Mouse (Mus musculus): Measurements from ENCODE around the gene Sbno2.

Gene Sbno2

DNA sequence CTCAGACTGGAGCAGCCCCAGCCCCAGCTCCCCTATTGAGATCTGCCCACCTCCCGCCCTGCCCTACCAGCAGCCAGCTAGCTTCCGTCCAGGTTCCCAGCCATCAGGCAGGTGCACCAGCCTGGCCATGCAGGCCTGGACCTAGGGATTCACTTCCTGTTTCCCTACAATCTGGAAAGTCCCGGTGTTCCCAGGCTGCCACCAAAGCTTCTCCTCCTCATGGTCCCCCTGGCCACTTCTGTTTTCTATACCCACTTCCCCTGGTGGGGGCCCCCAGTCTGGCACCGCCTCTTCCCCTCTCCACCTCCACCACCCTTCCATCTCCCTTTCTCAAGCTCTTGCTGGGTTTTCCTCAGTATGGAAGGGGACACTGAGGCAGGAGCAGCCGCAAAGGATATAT lies at the start of gene Sbno2:
TSS of gene Sbno2 (minus strand) at position 112 of the 400 bp plus-strand sequence.
- no peak for DNase-seq (ENCODE audit: extremely low spot score, low spot score)

DNA sequence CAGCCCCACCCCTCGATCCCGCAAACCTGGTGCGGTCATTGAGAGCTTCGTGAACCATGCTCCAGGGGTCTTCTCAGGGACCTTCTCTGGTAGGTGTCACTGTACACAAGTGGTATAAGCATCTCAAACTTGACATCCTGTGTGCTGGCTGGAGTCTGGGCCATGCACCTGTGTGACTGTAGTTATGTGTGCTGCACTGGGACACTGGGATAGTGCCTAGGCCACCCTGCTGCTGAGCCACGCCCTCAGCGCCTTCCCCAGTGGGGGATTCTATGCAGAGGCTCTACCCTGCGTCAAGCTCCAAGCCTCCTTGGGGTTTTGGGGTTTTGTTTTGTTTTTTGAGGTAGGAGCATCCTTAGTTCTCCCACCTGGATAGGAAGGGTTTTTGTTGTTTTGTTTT lies 49.0 kb upstream of the Sbno2 start:
- no peak for DNase-seq (ENCODE audit: extremely low spot score, low spot score)

DNA sequence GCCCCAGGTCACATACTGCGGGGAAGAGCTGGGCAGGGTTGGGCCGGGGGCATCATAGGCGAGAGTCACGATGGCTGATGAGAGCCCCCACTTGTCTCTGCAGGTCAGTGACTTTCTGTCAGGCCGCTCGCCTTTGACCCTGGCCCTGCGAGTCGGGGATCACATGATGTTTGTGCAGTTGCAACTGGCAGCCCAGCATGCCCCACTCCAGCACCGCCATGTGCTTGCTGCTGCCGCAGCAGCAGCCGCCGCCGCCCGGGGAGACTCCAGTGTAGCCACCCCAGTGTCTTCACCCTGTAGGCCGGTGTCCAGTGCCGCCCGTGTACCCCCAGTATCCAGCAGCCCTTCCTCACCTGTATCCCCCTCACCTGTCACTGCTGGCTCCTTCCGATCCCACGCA lies 48.3 kb upstream of the Sbno2 start:
- DNase-seq (ENCODE audit: extremely low spot score, low spot score): no peak

DNA sequence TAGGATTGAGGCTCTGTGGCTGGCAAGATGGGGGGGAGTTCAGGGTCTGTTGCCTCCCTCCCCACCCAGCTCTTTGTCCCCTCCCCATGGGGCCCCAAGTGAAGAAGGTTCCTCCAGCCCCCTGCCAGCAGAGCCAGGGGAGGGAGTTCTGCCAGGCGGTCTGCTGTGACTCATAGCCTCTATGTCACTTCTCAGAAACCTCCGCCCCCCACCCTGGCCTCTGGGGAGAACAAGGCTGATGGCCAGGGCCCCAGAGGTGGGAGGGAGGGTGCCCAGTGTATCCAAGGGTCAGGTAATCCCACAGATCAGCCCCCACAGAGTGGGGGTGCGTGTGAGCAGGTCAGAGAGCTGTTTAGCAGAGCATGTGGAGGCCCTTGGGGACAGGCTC lies 47.5 kb upstream of the Sbno2 start:
- no peak for DNase-seq (ENCODE audit: extremely low spot score, low spot score)

DNA sequence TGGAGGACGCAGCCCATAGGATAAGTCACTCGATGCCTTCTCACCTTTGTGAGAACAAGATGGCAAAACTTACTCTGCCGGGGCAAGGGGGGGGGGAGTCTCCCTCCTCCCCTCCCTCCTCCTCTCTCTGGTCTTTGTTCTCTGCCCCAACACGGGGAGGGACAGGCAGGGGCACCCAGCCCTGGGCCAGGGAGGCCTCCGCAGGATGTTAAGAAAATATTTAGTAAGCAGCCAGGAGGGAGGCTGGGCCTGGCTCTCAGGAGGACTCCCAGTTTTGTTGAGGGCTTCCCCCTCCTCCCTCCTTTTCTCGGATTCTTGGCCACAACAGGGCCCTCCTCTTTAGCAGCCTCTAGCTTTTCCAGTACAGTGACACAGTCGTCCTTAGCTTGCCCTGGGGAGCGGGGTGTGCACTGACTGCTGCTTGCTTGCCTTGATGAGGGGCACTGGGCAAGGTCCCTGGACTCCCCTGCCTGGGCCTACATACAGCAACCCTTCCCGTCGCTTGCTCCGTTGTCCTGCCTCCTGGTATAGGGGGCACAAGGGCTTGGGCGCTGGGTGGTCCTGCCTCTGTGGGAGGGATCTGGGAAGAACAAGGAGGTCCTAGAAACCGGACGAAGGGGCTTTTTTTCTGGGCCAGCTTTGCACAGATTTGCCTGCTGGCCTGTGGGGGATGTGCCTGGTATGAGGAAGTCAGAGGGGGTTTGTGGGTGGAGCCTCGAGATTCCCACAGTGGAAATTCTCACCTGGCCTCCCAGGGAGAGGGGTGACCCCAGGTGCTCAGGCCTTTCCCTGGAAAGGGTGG lies 46.9 kb upstream of the Sbno2 start:
- no peak for DNase-seq (ENCODE audit: extremely low spot score, low spot score)

DNA sequence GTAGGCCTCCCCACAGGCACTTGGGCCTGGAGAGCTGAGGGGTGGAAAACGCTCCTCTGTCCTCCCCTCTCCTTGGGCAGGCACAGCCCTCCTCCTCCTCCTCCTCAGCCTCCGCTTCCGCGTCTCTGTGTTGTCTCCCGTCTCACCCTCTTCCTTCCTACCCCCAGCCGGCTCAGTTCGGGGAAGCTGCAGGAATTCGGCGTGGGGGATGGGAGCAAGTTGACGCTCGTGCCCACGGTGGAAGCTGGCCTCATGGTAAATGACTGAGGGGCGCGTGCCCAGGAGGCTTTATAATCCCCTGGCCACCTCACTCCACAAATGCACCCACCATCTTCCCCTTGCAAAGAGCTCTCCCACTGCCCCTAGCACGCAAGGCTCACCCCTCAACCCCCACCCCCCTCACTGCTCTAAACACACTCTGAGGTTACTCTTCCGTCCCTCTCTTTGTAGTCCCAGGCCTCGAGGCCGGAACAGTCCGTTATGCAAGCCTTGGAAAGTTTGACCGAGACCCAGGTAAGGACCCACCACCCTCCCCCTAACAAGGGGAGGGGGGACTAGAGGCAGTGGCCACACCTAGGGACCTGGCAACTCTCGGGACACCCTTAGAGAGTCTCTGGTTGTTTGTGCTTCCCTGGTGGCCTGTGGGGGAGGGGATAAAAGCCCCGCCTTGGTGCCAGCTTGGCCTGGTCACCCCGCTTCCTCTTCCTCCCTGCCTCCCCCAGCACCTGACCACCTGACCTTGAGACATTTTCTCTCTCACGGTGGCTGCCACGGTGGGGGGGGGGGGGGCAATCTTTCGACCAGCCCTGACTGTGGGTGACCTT lies 46.1 kb upstream of the Sbno2 start:
- peak; percentile 66 for DNase-seq (ENCODE audit: extremely low spot score, low spot score)

DNA sequence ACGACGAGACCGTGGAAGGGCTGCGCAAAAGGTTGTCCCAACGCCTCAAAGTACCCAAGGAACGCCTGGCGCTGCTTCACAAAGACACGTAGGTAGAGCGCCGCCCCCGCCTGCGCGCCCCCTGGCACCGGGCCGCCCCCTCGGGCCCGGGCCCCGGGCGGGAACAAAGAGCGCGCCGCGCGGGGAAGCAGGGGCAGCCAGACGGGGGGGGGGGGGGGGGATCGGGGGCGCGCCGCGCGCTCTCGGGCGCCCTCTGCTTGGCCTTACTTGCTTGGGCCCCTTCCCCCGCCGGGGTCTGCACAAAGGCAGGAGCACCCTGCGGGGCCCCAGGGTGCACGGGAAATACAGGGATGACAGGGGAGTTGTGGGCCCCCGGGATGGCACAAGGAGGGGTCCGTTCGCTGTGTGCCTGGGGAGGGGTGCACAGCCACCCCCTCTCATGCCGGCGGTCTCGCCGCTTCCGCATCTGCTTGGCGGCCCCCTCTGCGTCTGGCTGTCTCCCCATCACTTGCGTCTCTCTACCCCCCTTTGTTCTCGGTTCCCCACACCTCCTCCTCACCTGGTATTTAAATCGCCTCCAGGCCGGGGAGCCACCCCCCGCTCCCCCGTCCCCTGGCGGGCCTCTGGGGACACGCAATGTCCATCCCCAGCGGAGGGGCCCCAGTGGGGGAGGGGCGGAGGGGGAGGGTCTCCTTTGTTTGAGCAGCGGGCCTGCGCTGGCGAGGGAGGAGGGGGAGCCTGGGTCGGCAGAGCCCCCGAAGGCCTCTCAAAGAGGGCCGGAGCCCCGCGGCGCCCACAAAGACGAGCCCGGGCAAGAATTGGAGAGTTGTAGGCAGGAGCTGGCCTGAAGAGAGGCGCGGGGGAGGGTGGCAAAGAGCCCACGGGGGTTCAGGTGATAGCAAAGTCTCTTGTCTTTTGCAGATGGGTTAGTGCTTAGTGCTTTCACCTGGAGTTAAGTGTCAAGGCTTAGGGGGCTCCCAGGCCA lies 45.1 kb upstream of the Sbno2 start:
- DNase-seq (ENCODE audit: extremely low spot score, low spot score): peak; percentile 93

DNA sequence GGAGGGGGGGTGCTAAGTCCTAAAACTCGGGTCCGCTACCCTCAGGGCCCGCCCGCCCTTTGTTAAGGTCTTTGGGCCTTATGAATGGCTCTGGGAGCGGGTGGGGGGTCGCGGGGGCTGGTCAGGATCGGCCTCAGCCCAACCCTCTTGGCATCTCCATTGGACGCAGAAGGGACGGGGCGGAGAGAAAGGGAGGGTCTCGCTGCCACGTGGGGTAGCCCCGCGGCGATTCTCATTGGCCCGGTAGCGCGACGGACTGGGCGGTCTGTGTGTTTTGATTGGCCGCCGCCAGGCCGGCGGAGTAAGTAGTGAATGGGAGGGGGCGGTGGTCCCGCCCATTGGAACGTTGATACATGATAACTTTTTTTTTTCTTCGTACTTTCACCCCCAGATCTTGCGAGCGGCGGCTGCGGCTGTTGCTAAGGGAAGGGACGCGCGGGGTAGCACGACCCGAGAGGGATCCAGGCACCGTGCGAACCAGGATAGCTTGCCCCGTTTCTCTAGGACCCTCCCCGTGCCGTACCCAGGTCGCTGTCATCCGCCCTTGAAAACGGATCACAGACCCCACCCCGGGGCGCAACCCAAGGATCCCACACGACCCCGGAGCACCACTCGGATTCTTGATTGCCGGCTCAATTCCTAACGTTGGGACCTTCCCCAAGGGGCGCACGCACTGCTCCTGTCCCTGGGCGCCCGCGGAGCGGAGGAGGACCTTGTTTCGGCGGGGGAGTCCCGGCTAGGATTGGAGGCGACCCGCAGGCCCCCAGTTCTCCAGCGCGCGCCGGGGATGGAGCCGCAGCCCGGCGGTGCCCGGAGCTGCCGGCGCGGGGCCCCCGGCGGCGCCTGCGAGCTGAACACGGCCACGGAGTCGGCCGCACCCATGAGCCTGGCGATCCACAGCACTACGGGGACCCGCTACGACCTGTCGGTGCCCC lies 44.2 kb upstream of the Sbno2 start:
- peak; percentile 98 for DNase-seq (ENCODE audit: extremely low spot score, low spot score)

DNA sequence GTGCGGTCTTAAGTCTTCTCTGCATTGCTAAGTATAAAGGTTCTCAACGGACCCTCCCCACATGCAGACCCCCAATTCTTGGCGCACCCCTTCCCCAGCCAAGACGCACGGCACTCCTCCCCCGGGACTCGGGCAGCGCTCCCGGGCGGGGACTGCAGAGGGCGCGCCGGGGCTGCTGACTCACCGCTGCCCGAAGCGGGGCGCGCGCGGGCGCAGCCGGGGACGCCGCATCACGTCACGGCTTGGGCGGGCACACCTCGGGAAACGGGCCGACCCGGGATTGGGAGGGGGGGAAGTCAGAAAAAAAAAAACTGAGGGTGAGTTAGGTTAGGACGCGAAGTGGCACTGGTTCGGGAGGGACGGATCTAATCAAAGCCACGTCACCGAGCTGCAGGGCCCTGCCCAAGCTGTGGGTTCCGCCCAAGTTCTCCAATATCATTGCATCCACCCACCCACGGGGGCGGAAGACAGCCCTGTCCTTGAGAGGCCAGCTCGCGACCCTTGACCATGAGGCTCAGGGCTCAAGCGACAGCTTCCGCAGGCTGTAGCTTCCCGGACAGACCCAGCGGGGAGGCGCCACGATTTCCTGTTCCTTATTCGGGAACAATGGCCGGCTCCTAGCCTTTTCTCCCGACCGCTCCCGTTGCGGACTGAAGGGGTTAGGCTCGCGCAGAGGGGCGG lies 43.4 kb upstream of the Sbno2 start:
- DNase-seq (ENCODE audit: extremely low spot score, low spot score): no peak

DNA sequence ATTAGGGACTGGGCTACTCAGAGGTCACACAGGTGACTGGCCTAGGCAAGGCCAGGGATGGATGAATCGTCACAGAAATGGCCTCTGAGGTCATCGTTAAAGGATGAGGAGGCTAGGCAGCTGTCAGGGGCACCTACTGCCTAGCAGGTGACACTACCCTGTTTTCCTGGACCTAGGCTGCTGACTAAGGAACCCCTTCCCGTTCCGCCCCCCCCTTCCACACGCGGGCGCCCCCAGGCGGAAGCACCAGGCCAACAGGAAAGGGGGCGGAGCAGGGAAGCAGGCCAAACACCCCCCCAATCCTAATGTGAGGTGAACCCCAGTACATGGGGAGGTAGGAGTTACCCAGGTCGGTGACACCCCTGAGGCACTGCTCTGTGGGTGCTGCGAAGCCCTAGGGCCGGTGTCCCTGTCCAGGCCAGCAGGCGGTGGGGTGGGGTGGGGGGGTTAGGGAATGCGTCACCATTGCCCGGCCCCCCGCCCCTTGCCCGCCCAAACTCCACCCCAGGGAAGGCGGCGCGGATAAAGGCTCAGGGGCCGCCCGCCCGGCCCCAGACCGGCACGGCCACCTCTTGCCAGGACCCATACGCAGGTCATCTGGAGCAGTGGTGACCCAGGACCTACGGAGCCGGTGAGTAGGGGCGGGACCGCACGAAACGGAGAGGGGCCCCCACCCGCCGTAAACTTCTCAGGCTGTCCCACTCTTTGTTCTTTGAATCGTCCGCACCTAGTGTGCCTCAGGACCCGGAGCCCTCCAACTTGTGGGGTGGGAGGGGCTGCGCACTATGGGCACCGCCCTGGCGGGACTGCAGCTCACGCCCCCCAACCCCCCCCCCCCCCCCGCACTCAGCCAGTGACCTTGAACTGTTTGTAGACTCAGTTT lies 42.6 kb upstream of the Sbno2 start, which contains the start of gene Midn:
TSS of gene Midn (plus strand) at position 554 of the 883 bp plus-strand sequence.
- peak; percentile 93 for DNase-seq (ENCODE audit: extremely low spot score, low spot score)

DNA sequence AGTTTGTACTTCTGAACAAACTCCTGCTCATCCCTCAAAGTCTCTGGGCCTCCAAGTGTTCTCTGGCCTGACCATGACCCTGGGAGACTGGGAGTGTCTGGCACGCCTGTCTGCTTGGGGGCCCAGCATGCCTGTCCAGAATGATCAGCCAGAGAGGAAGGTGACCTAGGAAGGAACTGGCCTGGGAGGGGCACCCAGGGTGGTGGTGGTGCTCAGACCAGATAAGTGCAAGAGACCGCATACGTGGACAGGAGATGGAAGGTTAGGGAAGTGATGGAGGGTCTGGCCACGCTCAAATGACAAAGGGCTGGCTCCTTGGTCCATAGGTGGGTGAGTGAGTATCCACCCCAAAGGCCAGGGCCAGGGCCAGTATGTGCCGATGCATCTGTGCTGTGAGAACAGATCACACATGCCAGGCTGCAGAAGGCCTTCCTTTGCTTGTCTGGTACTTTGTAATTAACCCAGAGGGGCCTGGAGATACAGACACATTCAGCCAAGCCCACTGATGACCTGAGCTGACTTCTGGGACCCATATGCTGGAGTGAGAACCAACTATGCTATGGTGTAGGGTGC lies 41.9 kb upstream of the Sbno2 start:
- no peak for DNase-seq (ENCODE audit: extremely low spot score, low spot score)

DNA sequence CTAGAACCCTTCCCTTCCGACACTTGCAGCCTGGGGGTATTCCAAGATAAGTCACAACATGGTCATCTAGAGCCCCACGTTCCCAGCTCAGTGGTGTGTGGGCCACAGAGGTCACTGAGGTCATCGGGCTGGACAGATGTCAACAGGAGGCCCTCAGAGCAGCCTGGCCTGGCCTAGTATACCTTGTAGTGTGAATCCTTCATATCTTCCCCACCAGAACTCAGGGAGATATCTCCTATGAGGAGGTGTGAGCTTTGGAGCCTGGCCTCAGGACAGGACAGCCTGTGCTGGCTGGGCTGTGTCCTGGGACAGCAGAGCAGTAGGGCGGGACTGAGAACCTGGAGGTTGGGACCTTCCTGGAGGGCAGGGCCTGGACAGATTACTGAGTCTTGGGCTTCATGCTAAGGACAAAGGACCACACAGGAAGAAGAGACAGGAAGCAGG lies 41.2 kb upstream of the Sbno2 start:
- DNase-seq (ENCODE audit: extremely low spot score, low spot score): no peak

DNA sequence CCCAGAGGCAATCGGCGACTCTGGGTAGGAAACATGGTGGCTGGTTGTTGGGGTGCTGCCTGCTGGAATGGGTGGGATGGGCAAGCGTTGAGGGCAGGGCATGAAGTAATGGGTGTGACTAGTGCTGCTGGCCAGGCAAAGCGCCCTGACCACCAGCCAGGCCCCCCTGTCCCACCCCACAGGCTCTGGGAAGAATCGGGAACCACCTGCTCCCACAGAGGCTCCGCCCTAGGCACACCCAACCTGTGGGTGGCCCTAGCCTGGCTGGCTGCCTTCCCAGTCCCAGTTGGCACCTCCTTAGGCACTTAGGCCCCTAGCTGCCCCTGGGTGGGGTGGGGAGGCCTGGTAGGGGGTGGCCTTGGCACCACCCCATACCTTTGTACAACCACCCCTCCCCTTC lies 40.5 kb upstream of the Sbno2 start:
- no peak for DNase-seq (ENCODE audit: extremely low spot score, low spot score)

DNA sequence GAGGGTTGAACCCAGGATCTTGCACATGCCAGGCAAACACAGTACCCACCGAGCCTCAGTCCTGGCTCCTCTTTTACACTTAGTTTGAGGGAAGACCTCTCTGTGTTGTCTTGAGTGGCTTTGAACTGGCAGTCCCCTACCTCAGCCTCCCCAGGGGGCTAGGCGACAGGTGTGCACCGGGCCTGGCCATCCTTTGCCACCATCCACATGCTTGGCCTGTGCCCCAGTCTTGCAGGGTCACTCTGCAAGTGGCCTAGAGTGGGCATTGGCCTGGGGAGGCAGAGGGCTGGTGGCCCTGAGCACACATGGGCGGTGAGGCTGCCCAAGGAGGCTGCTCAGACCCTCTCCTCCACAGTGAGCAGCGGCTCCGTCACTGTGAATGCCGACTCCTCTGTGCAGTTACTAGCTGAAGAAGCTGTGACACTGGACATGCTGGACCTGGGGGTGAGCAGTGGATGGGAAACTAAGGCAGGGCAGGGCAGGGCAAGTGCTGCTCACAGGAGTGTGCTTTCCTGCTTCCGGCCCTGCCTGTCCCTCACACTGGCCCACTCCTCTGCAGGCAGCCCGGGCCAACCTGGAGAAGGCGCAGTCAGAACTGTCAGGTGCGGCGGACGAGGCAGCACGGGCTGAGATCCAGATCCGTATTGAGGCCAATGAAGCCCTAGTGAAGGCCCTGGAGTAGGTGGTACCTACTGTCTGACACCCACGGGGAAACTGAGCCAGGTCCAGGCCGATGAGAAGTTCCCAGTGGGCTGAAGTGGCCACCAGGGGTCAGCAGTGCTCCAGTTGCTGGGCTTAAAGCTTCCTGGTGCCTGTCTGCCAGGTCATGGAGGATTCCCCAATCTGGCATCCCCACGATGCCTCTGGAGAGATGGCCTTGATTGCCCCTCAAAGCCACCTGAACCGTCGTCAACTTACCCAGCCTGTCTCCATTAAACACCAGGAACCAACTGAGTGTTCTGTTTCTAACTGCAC lies 39.8 kb upstream of the Sbno2 start:
- DNase-seq (ENCODE audit: extremely low spot score, low spot score): peak; percentile 78

DNA sequence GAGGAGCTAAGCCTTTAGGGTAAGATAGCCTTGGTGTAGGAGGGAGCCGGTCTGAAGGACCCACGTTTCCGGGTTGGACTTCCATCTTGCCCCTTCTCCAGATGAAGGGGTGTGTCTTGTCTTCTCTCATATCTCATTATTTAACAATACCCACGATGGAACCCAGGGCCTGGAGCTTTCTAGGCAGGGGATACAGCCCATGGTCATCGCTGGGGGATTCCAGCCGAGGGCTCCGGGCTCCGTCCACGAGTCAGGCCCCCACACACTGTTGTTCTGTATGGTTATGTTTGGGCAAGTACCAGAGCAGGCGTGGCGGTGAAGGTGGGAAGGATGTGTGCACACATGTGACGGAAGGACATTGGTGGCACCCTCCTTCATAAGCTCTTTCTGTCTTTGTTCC lies 38.8 kb upstream of the Sbno2 start:
- DNase-seq (ENCODE audit: extremely low spot score, low spot score): no peak

DNA sequence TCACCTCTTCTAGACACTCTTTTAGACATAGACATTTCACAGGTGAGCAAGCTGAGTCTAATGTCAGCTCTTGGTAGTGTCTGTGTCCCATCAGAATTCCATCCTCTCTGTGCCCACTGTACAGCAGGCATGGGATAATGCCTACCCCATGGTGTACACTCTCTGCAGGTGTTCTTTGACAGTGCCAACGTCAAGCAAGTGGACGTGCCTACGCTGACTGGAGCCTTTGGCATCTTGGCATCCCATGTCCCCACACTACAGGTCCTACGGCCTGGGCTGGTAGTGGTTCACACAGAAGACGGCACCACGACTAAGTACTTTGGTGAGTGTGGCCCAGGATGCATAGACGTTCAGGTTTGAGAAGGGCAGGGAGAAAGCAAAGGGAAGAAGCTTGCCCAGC lies 38.3 kb upstream of the Sbno2 start:
- DNase-seq (ENCODE audit: extremely low spot score, low spot score): no peak

DNA sequence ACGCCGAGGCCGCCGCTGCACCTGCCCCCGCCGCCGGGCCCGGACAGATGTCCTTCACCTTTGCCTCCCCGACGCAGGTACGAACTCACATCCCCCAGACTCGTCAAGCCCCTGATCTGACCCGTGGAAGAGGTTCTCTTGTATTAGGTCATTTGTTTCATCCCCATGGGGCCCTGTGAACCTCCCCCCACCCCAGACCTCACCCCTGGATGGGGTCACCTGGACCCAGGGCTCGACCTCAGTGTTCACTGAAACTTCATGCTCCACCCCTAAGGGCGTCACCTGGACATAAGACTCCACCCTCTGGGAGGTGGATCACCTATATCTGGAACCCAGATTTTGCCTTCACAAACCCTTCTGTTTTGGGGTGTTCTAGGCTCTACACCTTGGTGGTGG lies 37.2 kb upstream of the Sbno2 start:
- no peak for DNase-seq (ENCODE audit: extremely low spot score, low spot score)

Measured in neural tube, embryonic 10.5 days (tissue).